Mouse (Mus musculus): ENCODE data around the gene Aldh16a1. TPM values are rescaled to one million over a fixed set of nuclear protein-coding genes. Genes with fewer than 3 reads are reported as not detected.
"Not testable (repeated sequence)": the region's sequence is repeated elsewhere in the genome, so short reads cannot be mapped to it uniquely, and the experiment has no call there.

Aldh16a1 gene
- polyA plus RNA-seq, 1 experiment from 2014 or later = 33.4 TPM

DNA sequence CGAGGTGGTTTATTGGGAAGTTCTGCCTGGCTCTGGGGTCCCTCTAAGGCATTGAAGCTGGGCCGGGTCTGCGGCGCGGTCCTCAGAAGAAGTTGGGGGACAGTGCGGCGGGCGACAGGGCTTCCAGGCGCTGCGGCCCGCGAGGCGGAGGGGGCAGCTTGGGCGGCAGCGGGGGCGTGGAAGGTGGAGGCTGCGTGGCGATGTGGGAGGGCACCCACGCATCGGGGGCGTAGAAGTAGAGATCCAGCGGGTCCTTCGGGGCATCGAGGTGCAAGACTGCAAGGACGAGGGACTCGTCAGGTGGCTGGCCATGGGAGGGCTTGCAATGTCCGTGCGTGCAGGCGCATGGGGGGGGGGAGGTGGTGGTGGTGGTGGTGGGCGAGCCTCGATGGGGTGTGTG lies 22.0 kb upstream of the Aldh16a1 start:
- Histone ChIP-seq H3K9me3 (peaks cover 11% of the 10 kb centered on the region; the same call in 1 of the 2 replicates), H3K9ac (peak overlapping the region; percentile 40; the same call in 1 of the 2 replicates), H3K4me1 (peaks cover 21% of the 10 kb centered on the region), H3K27me3 (replicated peaks) (peaks cover 97% of the 10 kb centered on the region), H3K4me3 (peak overlapping the region; percentile 34), H3K27ac (replicated peaks) (no peak overlapping the region), H3K36me3 (no peaks in the 10 kb centered on the region), H3K4me2 (peak overlapping the region; percentile 56)
- no peak for ATAC-seq (ENCODE audit: extremely low read depth, insufficient number of reproducible peaks, low FRiP score, low TSS enrichment)
- WGBS = 4% methylated on average over 31 of the region's 31 CpGs

DNA sequence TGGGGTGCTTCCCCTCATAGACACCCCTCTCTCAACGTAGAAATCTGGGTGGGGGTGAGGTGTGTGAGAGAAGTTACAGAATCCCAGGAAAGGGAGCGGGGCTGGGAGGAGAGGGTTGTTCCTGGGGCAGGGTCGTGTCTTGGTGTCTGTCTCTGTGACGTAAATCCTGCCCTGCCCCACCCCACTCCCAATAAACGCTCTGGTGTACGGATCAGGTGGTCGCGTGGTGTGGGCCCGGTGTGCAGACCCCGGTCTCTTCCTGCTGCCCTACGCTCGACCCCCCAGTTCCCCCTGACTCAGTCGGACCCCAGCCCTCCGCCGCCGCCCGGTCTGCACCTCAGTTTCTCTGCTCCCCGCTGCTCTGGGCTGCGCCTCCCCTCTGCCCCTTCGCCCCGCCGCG lies 21.5 kb upstream of the Aldh16a1 start:
- no peaks in the 10 kb centered on the region for H3K36me3 ChIP-seq
- H3K4me3 ChIP-seq = peak overlapping the region; percentile 34
- ATAC-seq (ENCODE audit: extremely low read depth, insufficient number of reproducible peaks, low FRiP score, low TSS enrichment) = no peak
- H3K27me3 ChIP-seq (replicated peaks) = peaks cover 97% of the 10 kb centered on the region
- H3K27ac ChIP-seq (replicated peaks) = no peak overlapping the region
- peak overlapping the region; percentile 56 for H3K4me2 ChIP-seq
- peak overlapping the region; percentile 40; the same call in 1 of the 2 replicates for H3K9ac ChIP-seq
- peaks cover 15% of the 10 kb centered on the region for H3K9me3 ChIP-seq
- 2% methylated on average over 23 of the region's 23 CpGs for WGBS
- H3K4me1 ChIP-seq = peaks cover 16% of the 10 kb centered on the region

- WGBS = 5% methylated on average over 13 of the region's 13 CpGs
Observed at GRCm38 (mm10) chr7:45175398-45175797, 21.0 kb upstream of the Aldh16a1 start.

GRCm38 (mm10) chr7:45174567-45175280 lies 20.3 kb upstream of the Aldh16a1 start:
- peak overlapping the region; percentile 13; the same call in 1 of the 2 replicates for H3K4me3 ChIP-seq
- H3K36me3 ChIP-seq = peaks cover 6% of the 10 kb centered on the region; the same call in 1 of the 2 replicates
- ATAC-seq (ENCODE audit: extremely low read depth, insufficient number of reproducible peaks, low FRiP score, low TSS enrichment) = no peak
- H3K27me3 ChIP-seq (replicated peaks) = peaks cover 95% of the 10 kb centered on the region
- no peak overlapping the region for H3K27ac ChIP-seq (replicated peaks)
- WGBS = 3% methylated on average over 29 of the region's 29 CpGs
- peaks cover 11% of the 10 kb centered on the region for H3K4me1 ChIP-seq
- H3K4me2 ChIP-seq = peak overlapping the region; percentile 33; the same call in 1 of the 2 replicates
- H3K9ac ChIP-seq = 0 out of 2 replicates have a peak overlapping the region, but pooled peaks have one; percentile 13
- peaks cover 27% of the 10 kb centered on the region for H3K9me3 ChIP-seq

More at GRCm38 (mm10) chr7:45175398-45175797, 21.0 kb upstream of the Aldh16a1 start:
- Histone ChIP-seq H3K4me2 (no peak overlapping the region), H3K9ac (no peak overlapping the region), H3K4me1 (peaks cover 11% of the 10 kb centered on the region), H3K4me3 (no peak overlapping the region), H3K9me3 (peaks cover 21% of the 10 kb centered on the region), H3K27ac (replicated peaks) (no peak overlapping the region), H3K36me3 (no peaks in the 10 kb centered on the region), H3K27me3 (replicated peaks) (peaks cover 95% of the 10 kb centered on the region)
- no peak for ATAC-seq (ENCODE audit: extremely low read depth, insufficient number of reproducible peaks, low FRiP score, low TSS enrichment)

DNA sequence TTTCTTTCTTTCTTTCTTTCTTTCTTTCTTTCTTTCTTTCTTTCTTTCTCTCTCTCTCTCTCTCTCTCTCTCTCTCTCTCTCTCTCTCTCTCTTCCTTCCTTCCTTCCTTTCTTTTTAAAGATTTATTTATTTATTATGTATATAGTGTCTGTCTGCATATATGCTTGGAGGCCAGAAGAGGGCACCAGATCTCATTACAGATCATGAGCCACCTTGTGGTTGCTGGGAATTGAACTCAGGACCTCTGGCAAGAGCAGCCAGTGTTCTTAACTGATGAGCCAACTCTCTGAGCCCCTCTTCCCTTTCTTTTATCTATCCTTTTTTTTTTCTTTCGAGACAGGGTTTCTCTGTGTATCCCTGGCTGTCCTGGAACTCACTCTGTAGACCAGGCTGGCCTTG lies 19.4 kb upstream of the Aldh16a1 start:
- H3K9ac ChIP-seq; H3K27ac ChIP-seq (replicated peaks); H3K4me3 ChIP-seq; H3K4me2 ChIP-seq; ATAC-seq (ENCODE audit: extremely low read depth, insufficient number of reproducible peaks, low FRiP score, low TSS enrichment): not testable (repeated sequence)
- Histone ChIP-seq H3K4me1 (peaks cover 11% of the 10 kb centered on the region), H3K9me3 (peaks cover 37% of the 10 kb centered on the region), H3K27me3 (replicated peaks) (peaks cover 95% of the 10 kb centered on the region), H3K36me3 (peaks cover 13% of the 10 kb centered on the region)
- WGBS = 46% methylated on average over 1 of the region's 1 CpGs

DNA sequence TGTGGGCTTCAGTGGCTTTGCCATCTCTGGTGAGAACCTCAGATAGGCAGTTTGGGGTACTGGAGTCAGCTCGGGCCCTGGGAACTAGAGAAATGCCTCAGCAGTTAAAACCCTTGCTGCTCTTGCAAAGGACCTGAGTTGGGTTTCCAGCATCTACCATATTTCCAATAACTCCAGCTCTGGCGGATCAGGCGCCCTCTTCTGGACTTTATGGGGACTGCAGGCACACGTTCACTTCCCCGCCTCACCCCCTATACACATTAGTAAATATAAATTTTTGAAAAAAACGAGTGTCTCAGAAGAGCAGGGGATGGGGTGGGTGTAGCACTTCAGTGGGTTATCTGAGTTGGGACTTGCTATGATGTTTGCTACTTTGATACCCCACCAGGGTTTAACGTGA lies 18.6 kb upstream of the Aldh16a1 start:
- Histone ChIP-seq H3K4me1 (peaks cover 11% of the 10 kb centered on the region), H3K27ac (replicated peaks) (no peak overlapping the region), H3K4me3 (no peak overlapping the region), H3K27me3 (replicated peaks) (peaks cover 95% of the 10 kb centered on the region), H3K36me3 (peaks cover 13% of the 10 kb centered on the region), H3K4me2 (no peak overlapping the region), H3K9me3 (peaks cover 39% of the 10 kb centered on the region), H3K9ac (no peak overlapping the region)
- ATAC-seq (ENCODE audit: extremely low read depth, insufficient number of reproducible peaks, low FRiP score, low TSS enrichment) = no peak
- WGBS = 51% methylated on average over 7 of the region's 7 CpGs

- no peak for ATAC-seq (ENCODE audit: extremely low read depth, insufficient number of reproducible peaks, low FRiP score, low TSS enrichment)
- Histone ChIP-seq H3K9ac (no peak overlapping the region), H3K36me3 (peaks cover 13% of the 10 kb centered on the region), H3K27me3 (replicated peaks) (peaks cover 95% of the 10 kb centered on the region), H3K27ac (replicated peaks) (no peak overlapping the region), H3K4me2 (no peak overlapping the region), H3K4me3 (no peak overlapping the region), H3K9me3 (peaks cover 39% of the 10 kb centered on the region), H3K4me1 (peaks cover 9% of the 10 kb centered on the region)
- WGBS = 81% methylated on average over 3 of the region's 3 CpGs
Observed at GRCm38 (mm10) chr7:45169495-45169894, 15.1 kb upstream of the Aldh16a1 start.

GRCm38 (mm10) chr7:45168656-45169055 lies 14.3 kb upstream of the Aldh16a1 start:
- H3K9me3 ChIP-seq = peaks cover 39% of the 10 kb centered on the region
- no peak overlapping the region for H3K4me3 ChIP-seq
- peaks cover 13% of the 10 kb centered on the region for H3K36me3 ChIP-seq
- no peak overlapping the region for H3K4me2 ChIP-seq
- no peak for ATAC-seq (ENCODE audit: extremely low read depth, insufficient number of reproducible peaks, low FRiP score, low TSS enrichment)
- H3K9ac ChIP-seq = no peak overlapping the region
- 6% methylated on average over 24 of the region's 24 CpGs for WGBS
- peaks cover 95% of the 10 kb centered on the region for H3K27me3 ChIP-seq (replicated peaks)
- no peak overlapping the region for H3K27ac ChIP-seq (replicated peaks)
- H3K4me1 ChIP-seq = peaks cover 16% of the 10 kb centered on the region

DNA sequence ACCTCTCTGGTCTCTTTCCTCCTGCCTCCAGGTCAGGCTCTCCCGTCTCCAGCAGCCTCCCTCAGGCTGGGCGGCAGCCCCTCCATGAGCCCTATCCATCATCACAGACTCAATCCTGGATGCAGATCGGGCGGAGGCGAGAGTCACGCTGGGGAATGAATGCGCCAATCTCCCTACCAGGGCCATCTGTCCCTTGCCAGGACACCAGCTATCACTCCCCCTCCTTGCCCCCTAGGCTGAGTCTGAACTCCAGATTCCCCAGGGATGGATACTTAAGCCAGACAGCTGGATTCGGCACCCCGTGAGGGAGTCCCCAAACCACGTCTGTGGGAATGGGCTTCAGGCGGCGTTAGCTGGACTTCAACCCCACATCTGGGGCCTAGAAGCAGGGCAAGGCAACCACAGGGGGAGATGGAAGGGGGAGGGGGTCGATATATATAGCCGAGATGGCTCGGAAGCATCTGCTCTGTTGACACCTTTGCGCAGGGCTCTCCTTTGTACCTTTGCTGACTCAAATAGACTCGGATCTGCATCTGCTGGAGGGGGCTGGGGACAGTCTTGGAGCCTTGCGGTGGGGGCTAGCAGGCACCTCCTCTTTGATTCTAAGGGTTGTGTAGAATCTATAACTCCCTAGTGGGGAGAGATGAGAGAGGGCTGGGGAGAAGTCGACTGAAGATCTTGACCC lies 13.5 kb upstream of the Aldh16a1 start:
- peaks cover 13% of the 10 kb centered on the region for H3K36me3 ChIP-seq
- WGBS = 4% methylated on average over 19 of the region's 19 CpGs

DNA sequence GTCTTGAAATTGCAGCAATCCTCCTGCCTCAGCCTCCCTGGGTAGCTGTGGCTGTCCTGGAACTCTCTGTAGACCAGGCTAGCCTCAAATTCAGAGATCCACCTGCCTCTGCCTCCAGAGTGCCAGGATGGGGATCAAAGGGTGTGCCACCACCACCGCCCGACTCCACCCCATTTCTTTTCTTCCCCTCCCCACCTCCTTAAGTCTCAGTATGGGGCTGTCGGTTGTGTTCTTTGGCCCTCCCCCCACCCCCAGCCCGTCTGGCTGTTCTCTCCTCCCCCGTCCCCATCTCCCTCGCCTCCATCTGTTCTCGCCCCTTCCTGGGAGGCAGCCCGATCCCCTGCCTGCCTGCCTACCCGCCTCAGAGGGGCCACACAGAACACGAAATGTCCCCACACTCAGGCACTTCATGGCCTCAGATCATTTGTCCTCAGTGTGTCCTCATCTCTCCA lies 12.6 kb upstream of the Aldh16a1 start:
- no peak for ATAC-seq (ENCODE audit: extremely low read depth, insufficient number of reproducible peaks, low FRiP score, low TSS enrichment)
- WGBS = 16% methylated on average over 10 of the region's 10 CpGs
- H3K9me3 ChIP-seq = peaks cover 33% of the 10 kb centered on the region

More for the DNA sequence above, 13.5 kb upstream of the Aldh16a1 start:
- Histone ChIP-seq H3K9ac (no peak overlapping the region), H3K27me3 (replicated peaks) (peaks cover 97% of the 10 kb centered on the region), H3K4me3 (no peak overlapping the region; the same call in 1 of the 2 replicates), H3K4me1 (peaks cover 16% of the 10 kb centered on the region), H3K4me2 (no peak overlapping the region), H3K9me3 (peaks cover 39% of the 10 kb centered on the region), H3K27ac (replicated peaks) (no peak overlapping the region)
- no peak for ATAC-seq (ENCODE audit: extremely low read depth, insufficient number of reproducible peaks, low FRiP score, low TSS enrichment)

GRCm38 (mm10) chr7:45165701-45166100 lies 11.3 kb upstream of the Aldh16a1 start:
- Histone ChIP-seq H3K27ac (replicated peaks) (no peak overlapping the region), H3K4me3 (no peak overlapping the region), H3K9ac (no peak overlapping the region), H3K4me1 (peaks cover 24% of the 10 kb centered on the region), H3K4me2 (no peak overlapping the region), H3K9me3 (peaks cover 21% of the 10 kb centered on the region), H3K36me3 (peaks cover 16% of the 10 kb centered on the region), H3K27me3 (replicated peaks) (peaks cover 83% of the 10 kb centered on the region)
- WGBS = 45% methylated on average over 11 of the region's 11 CpGs
- ATAC-seq (ENCODE audit: extremely low read depth, insufficient number of reproducible peaks, low FRiP score, low TSS enrichment) = no peak

More for the DNA sequence above, 12.6 kb upstream of the Aldh16a1 start:
- peaks cover 24% of the 10 kb centered on the region for H3K4me1 ChIP-seq
- H3K36me3 ChIP-seq = peaks cover 13% of the 10 kb centered on the region
- peaks cover 95% of the 10 kb centered on the region for H3K27me3 ChIP-seq (replicated peaks)
- H3K4me3 ChIP-seq = no peak overlapping the region
- H3K27ac ChIP-seq (replicated peaks) = no peak overlapping the region
- H3K4me2 ChIP-seq = no peak overlapping the region
- H3K9ac ChIP-seq = no peak overlapping the region

Measured in heart, embryonic 13.5 days (tissue).